ENCODE assay signal across 8 mouse cellular contexts in genomic region chr3:90644220-90644619, GRCm38 (mm10). TPM values are rescaled to one million over a fixed set of nuclear protein-coding genes. Genes with fewer than 3 reads are reported as not detected.
DNase-seq lines count a peak whose midpoint lies in the region; TF ChIP-seq lines count a peak whose summit lies in the region.
"Had no signal": no experiment of that assay in that cellular context is flagged by ENCODE, and none has a peak within 500 bp of the region (broad histone marks: within the 10 kb centered on the region; RNA-seq: fewer than 3 reads in every experiment).

No protein-coding gene starts in this region.

- no peak overlapping the region for H3K4me3 ChIP-seq in ES-E14 (ENCODE audit: insufficient read depth in 1 of 2, low read depth in 1 of 2, low read length in 2 of 2, poor library complexity in 1 of 2, severe bottlenecking in 1 of 2)

- in situ Hi-C loops in ES-E14 (cut with MboI; ENCODE audit: low sequenced_read_pairs in 2 of 2, unreplicated experiment in 2 of 2): no loop called here

- H3K9me3 ChIP-seq in ES-E14 (ENCODE audit: control insufficient read depth, insufficient read depth, low read depth, low read length): no peaks in the 10 kb centered on the region

- no peak overlapping the region for H3K9ac ChIP-seq in ES-E14 (ENCODE audit: insufficient read depth, low read depth, low read length, poor library complexity, severe bottlenecking)

- DNase-seq in left cerebral cortex, adult 18-20 months (ENCODE audit: low spot score in 2 of 2): peak; percentile 40 to 59
- DNase-seq in left cerebral cortex, adult 11 months (ENCODE audit: low spot score): no peak
- peak; percentile 31 for DNase-seq in ES-E14 (ENCODE audit: low read depth, low spot score)
- DNase-seq in adrenal gland, postnatal 25 days: peak; percentile 62
- DNase-seq in heart, postnatal 4 days: peak; percentile 67
- DNase-seq in lung, postnatal 25 days (ENCODE audit: low spot score): peak; percentile 51
- DNase-seq in thymus, postnatal 36 days: peak; percentile 58 to 62

- no peaks in the 10 kb centered on the region for H3K36me3 ChIP-seq in ES-E14 (ENCODE audit: control insufficient read depth, insufficient read depth, low read length, poor library complexity, severe bottlenecking)

- no peaks in the 10 kb centered on the region for H3K4me1 ChIP-seq in ES-E14 (ENCODE audit: control insufficient read depth in 2 of 2, insufficient read depth in 2 of 2, low read length in 2 of 2, poor library complexity in 1 of 2)

- no peak overlapping the region for H3K27ac ChIP-seq in ES-E14 (ENCODE audit: insufficient read depth, low read depth, low read length, poor library complexity, severe bottlenecking)

TF ChIP-seq in ES-E14, 5 proteins besides CTCF, POLR2A, EP300 and RAD21:
- TF ChIP-seq HCFC1 (IDR thresholded peaks at IDR 0.05; ENCODE audit: borderline replicate concordance, insufficient read depth, low read length): no peak
- no peak for TF ChIP-seq CHD2 (IDR thresholded peaks at IDR 0.05; ENCODE audit: low read depth, low read length)
- no peak for TF ChIP-seq ZC3H11A (IDR thresholded peaks at IDR 0.05; ENCODE audit: borderline replicate concordance, low read depth, low read length)
- TF ChIP-seq MAFK (IDR thresholded peaks at IDR 0.05; ENCODE audit: insufficient read depth, low read depth, low read length): no peak
- no peak for TF ChIP-seq ZNF384 (IDR thresholded peaks at IDR 0.05; ENCODE audit: low read depth, low read length)
TF ChIP-seq in ES-E14: peak in this region for 0.

RNA-seq across cellular contexts. Expression of gene S100a7a, which starts 9.6 kb away (rescaled TPM):
- 1 to 10 TPM; 1.0 to 1.1 TPM for total RNA-seq in left cerebral cortex, adult 18-20 months (2021)
- total RNA-seq in ES-E14 (2012; rRNA removed): 0.32 and 1.1 TPM in 2 replicates
- 0.33 TPM in 1 of 2 replicates, not detected in the other for total RNA-seq in adrenal gland, postnatal 25 days (2021)
- not detected for total RNA-seq in heart, postnatal 4 days (2021)

RNA-seq across cellular contexts. Expression of gene S100a8, which starts 24.6 kb away (rescaled TPM):
- 1 to 10 TPM in 1 of 2 experiments, not detected in 1; 2.6 TPM for total RNA-seq in left cerebral cortex, adult 18-20 months (2021)
- total RNA-seq in ES-E14 (2012; rRNA removed): not detected in 2 replicates
- total RNA-seq in adrenal gland, postnatal 25 days (2021): 0.76 TPM in 1 of 2 replicates, not detected in the other
- total RNA-seq in heart, postnatal 4 days (2021): 10 to 100 TPM in 1 of 2 experiments, 1 to 10 TPM in 1; 6.8 to 10.4 TPM

RNA-seq across cellular contexts. Expression of gene S100a6, which starts 31.5 kb away (rescaled TPM):
- total RNA-seq in left cerebral cortex, adult 18-20 months (2021): 10 to 100 TPM; 30.8 to 37.4 TPM
- 488 and 912 TPM in 2 replicates for total RNA-seq in ES-E14 (2012; rRNA removed)
- total RNA-seq in adrenal gland, postnatal 25 days (2021): 14.2 and 31.3 TPM in 2 replicates
- total RNA-seq in heart, postnatal 4 days (2021): 10 to 100 TPM; 72.1 to 75.9 TPM

RNA-seq across cellular contexts. Expression of gene S100a5, which starts 35.9 kb away (rescaled TPM):
- not detected for total RNA-seq in left cerebral cortex, adult 18-20 months (2021)
- total RNA-seq in ES-E14 (2012; rRNA removed): not detected in 2 replicates
- not detected in 2 replicates for total RNA-seq in adrenal gland, postnatal 25 days (2021)
- not detected for total RNA-seq in heart, postnatal 4 days (2021)
- total RNA-seq: left cerebral cortex, postnatal 36 days had no signal

RNA-seq across cellular contexts. Expression of gene S100a4, which starts 40.6 kb away (rescaled TPM):
- 1 to 10 TPM; 2.9 to 4.5 TPM for total RNA-seq in left cerebral cortex, adult 18-20 months (2021)
- total RNA-seq in ES-E14 (2012; rRNA removed): 2.0 and 6.9 TPM in 2 replicates
- 7.3 and 11.2 TPM in 2 replicates for total RNA-seq in adrenal gland, postnatal 25 days (2021)
- total RNA-seq in heart, postnatal 4 days (2021): 1 to 10 TPM; 7.6 to 9.5 TPM
